9 mouse cellular contexts compared by ENCODE assay signal in genomic region chr4:130171951-130172765, GRCm38 (mm10). TPM values are rescaled to one million over a fixed set of nuclear protein-coding genes. Genes with fewer than 3 reads are reported as not detected.
DNase-seq lines count a peak whose midpoint lies in the region; ATAC-seq and TF ChIP-seq lines count a peak whose summit lies in the region.
"Had no signal": no experiment of that assay in that cellular context is flagged by ENCODE, and none has a peak within 500 bp of the region (broad histone marks: within the 10 kb centered on the region; RNA-seq: fewer than 3 reads in every experiment).

No protein-coding gene starts in this region.

- H3K9ac ChIP-seq in embryonic facial prominence, embryonic 14.5 days (ENCODE audit: low read depth, low read length), result no peak overlapping the region
- peak overlapping the region; percentile 5; the same call in 1 of the 2 replicates for H3K9ac ChIP-seq in intestine, embryonic 14.5 days (ENCODE audit: low read length)
- H3K9ac ChIP-seq in liver, embryonic 14.5 days (replicated peaks), result peak overlapping the region; percentile 14; the same call in 1 of the 2 replicates

- peak overlapping the region; percentile 13; the same call in 1 of the 2 replicates for H3K4me2 ChIP-seq in embryonic facial prominence, embryonic 14.5 days (ENCODE audit: low read depth, low read length)
- peak overlapping the region; percentile 23; the same call in 1 of the 2 replicates for H3K4me2 ChIP-seq in intestine, embryonic 14.5 days (ENCODE audit: low read length)
- H3K4me2 ChIP-seq in liver, embryonic 14.5 days (ENCODE audit: low read depth), result peak overlapping the region; percentile 63

- no peaks in the 10 kb centered on the region for H3K9me3 ChIP-seq in embryonic facial prominence, embryonic 14.5 days (ENCODE audit: control insufficient read depth, low read length)
- no peaks in the 10 kb centered on the region for H3K9me3 ChIP-seq in intestine, embryonic 14.5 days (ENCODE audit: control insufficient read depth, low read length)
- no peaks in the 10 kb centered on the region for H3K9me3 ChIP-seq in liver, embryonic 14.5 days (ENCODE audit: control insufficient read depth, low read length)

- no peak for ATAC-seq in embryonic facial prominence, embryonic 14.5 days (ENCODE audit: low read depth)
- ATAC-seq in intestine, embryonic 14.5 days (replicated peaks; ENCODE audit: low FRiP score, low TSS enrichment, low read depth), result no peak
- ATAC-seq in liver, embryonic 14.5 days (ENCODE audit: insufficient read depth), result no peak
- no peak for ATAC-seq in megakaryocyte-erythroid progenitor cell, adult 5-6 weeks (replicated peaks; ENCODE audit: low FRiP score, low TSS enrichment, poor library complexity, severe bottlenecking)

- peak; percentile 84 to 89 for DNase-seq in adrenal gland, adult (ENCODE audit: inconsistent age in 2 of 2, low spot score in 1 of 2)
- DNase-seq in embryonic facial prominence, embryonic 14.5 days (ENCODE audit: low spot score), result peak; percentile 63
- DNase-seq in intestine, embryonic 14.5 days (ENCODE audit: low spot score), result no peak
- DNase-seq in liver, embryonic 14.5 days (ENCODE audit: low read depth in 3 of 3, low spot score in 3 of 3), result no peak
- DNase-seq in frontal cortex, postnatal 10 days (ENCODE audit: low spot score in 2 of 2), result no peak
- DNase-seq in layer of hippocampus, postnatal 25 days (ENCODE audit: extremely low spot score in 1 of 2, low spot score in 1 of 2), result no peak
- DNase-seq in layer of hippocampus, adult 9-10 months (ENCODE audit: low spot score), result no peak

- no peak for TF ChIP-seq CTCF in liver, embryonic 14.5 days (IDR thresholded peaks at IDR 0.05; ENCODE audit: low read depth)

- TF ChIP-seq EP300 in liver, embryonic 14.5 days (IDR thresholded peaks at IDR 0.05; ENCODE audit: low read depth), result no peak

- 24% methylated on average over 8 of the region's 11 CpGs for WGBS in embryonic facial prominence, embryonic 14.5 days
- WGBS in intestine, embryonic 14.5 days, result 35% methylated on average over 11 of the region's 11 CpGs
- 61% methylated on average over 11 of the region's 11 CpGs for WGBS in liver, embryonic 14.5 days (ENCODE audit: insufficient replicate concordance)

- H3K27ac ChIP-seq in embryonic facial prominence, embryonic 14.5 days (replicated peaks; ENCODE audit: low read depth, low read length), result no peak overlapping the region
- peak overlapping the region; percentile 18; the same call in 1 of the 2 replicates for H3K27ac ChIP-seq in intestine, embryonic 14.5 days (ENCODE audit: low read depth)
- no peak overlapping the region for H3K27ac ChIP-seq in liver, embryonic 14.5 days

- no peaks in the 10 kb centered on the region for H3K36me3 ChIP-seq in embryonic facial prominence, embryonic 14.5 days (ENCODE audit: control insufficient read depth, insufficient read depth, low read length)
- H3K36me3 ChIP-seq in intestine, embryonic 14.5 days (ENCODE audit: control insufficient read depth, insufficient read depth, low read length), result no peaks in the 10 kb centered on the region
- no peaks in the 10 kb centered on the region for H3K36me3 ChIP-seq in liver, embryonic 14.5 days (replicated peaks; ENCODE audit: control insufficient read depth, insufficient read depth, low read depth)

- no peak overlapping the region for H3K4me3 ChIP-seq in embryonic facial prominence, embryonic 14.5 days (ENCODE audit: low read depth, low read length)
- no peak overlapping the region for H3K4me3 ChIP-seq in intestine, embryonic 14.5 days (ENCODE audit: low read depth, low read length)
- peak overlapping the region in 1 of 2 experiments; percentile 60; a peak in 2 of 4 replicates for H3K4me3 ChIP-seq in liver, embryonic 14.5 days (ENCODE audit: insufficient read depth in 1 of 2, low read depth in 2 of 2, low read length in 2 of 2)

- peaks cover 42% of the 10 kb centered on the region for H3K4me1 ChIP-seq in embryonic facial prominence, embryonic 14.5 days (ENCODE audit: control insufficient read depth, insufficient read depth, low read length)
- H3K4me1 ChIP-seq in intestine, embryonic 14.5 days (replicated peaks; ENCODE audit: control insufficient read depth, insufficient read depth, low read length), result peaks cover 56% of the 10 kb centered on the region
- peaks cover 10 to 24% of the 10 kb centered on the region in 2 experiments for H3K4me1 ChIP-seq in liver, embryonic 14.5 days (replicated peaks; ENCODE audit: control insufficient read depth in 2 of 2, insufficient read depth in 2 of 2, low read length in 1 of 2)

- peaks cover 22% of the 10 kb centered on the region for H3K27me3 ChIP-seq in embryonic facial prominence, embryonic 14.5 days (replicated peaks; ENCODE audit: control insufficient read depth, insufficient read depth, low read length)
- H3K27me3 ChIP-seq in intestine, embryonic 14.5 days (replicated peaks; ENCODE audit: control insufficient read depth, insufficient read depth, low read length), result peaks cover 9% of the 10 kb centered on the region; the same call in 1 of the 2 replicates
- peaks cover 10% of the 10 kb centered on the region for H3K27me3 ChIP-seq in liver, embryonic 14.5 days (ENCODE audit: control insufficient read depth, insufficient read depth, low read length)

RNA-seq across cellular contexts. Expression of gene Tinagl1, which starts 2.8 kb away (rescaled TPM):
- polyA plus RNA-seq in embryonic facial prominence, embryonic 14.5 days (2014; fragmentation: Nextera tagmentation; extraction: Ambion mirVana), result 21.8 and 23.9 TPM in 2 replicates
- polyA plus RNA-seq in intestine, embryonic 14.5 days (2014; fragmentation: Nextera tagmentation; extraction: Ambion mirVana), result 27.0 and 39.6 TPM in 2 replicates
- polyA plus RNA-seq in liver, embryonic 14.5 days (2012; rRNA removed), result 24.4 and 27.0 TPM in 2 replicates
- 18.2 and 20.7 TPM in 2 replicates for polyA plus RNA-seq in liver, embryonic 14.5 days (2014; fragmentation: Nextera tagmentation; extraction: Ambion mirVana)
- 2.7 and 15.3 TPM in 2 replicates for total RNA-seq in megakaryocyte-erythroid progenitor cell, adult 5-6 weeks (2014; fragmentation: Nextera tagmentation)
- 1.8 and 2.7 TPM in 2 replicates for total RNA-seq in megakaryocyte-erythroid progenitor cell, adult 5-6 weeks (2017)
- 1 to 10 TPM; 7.5 to 8.7 TPM for total RNA-seq in layer of hippocampus, postnatal 25 days (2021)

RNA-seq across cellular contexts. Expression of gene Hcrtr1, which starts 33.0 kb away (rescaled TPM):
- polyA plus RNA-seq in embryonic facial prominence, embryonic 14.5 days (2014; fragmentation: Nextera tagmentation; extraction: Ambion mirVana), result 0.19 and 0.30 TPM in 2 replicates
- 0.15 TPM in 1 of 2 replicates, not detected in the other for polyA plus RNA-seq in intestine, embryonic 14.5 days (2014; fragmentation: Nextera tagmentation; extraction: Ambion mirVana)
- 0.04 TPM in 1 of 2 replicates, not detected in the other for polyA plus RNA-seq in liver, embryonic 14.5 days (2012; rRNA removed)
- polyA plus RNA-seq in liver, embryonic 14.5 days (2014; fragmentation: Nextera tagmentation; extraction: Ambion mirVana), result not detected in 2 replicates
- total RNA-seq in megakaryocyte-erythroid progenitor cell, adult 5-6 weeks (2014; fragmentation: Nextera tagmentation), result not detected in 2 replicates
- not detected in 2 replicates for total RNA-seq in megakaryocyte-erythroid progenitor cell, adult 5-6 weeks (2017)
- 1 to 10 TPM; 3.2 to 4.5 TPM for total RNA-seq in layer of hippocampus, postnatal 25 days (2021)

RNA-seq across cellular contexts. Expression of gene Gm853, which starts 50.0 kb away (rescaled TPM):
- polyA plus RNA-seq in embryonic facial prominence, embryonic 14.5 days (2014; fragmentation: Nextera tagmentation; extraction: Ambion mirVana), result not detected in 2 replicates
- not detected in 2 replicates for polyA plus RNA-seq in intestine, embryonic 14.5 days (2014; fragmentation: Nextera tagmentation; extraction: Ambion mirVana)
- polyA plus RNA-seq in liver, embryonic 14.5 days (2012; rRNA removed), result 0.01 TPM in 1 of 2 replicates, not detected in the other
- polyA plus RNA-seq in liver, embryonic 14.5 days (2014; fragmentation: Nextera tagmentation; extraction: Ambion mirVana), result not detected in 2 replicates
- total RNA-seq in megakaryocyte-erythroid progenitor cell, adult 5-6 weeks (2014; fragmentation: Nextera tagmentation), result not detected in 2 replicates
- not detected in 2 replicates for total RNA-seq in megakaryocyte-erythroid progenitor cell, adult 5-6 weeks (2017)
- not detected for total RNA-seq in layer of hippocampus, postnatal 25 days (2021)
- polyA plus RNA-seq: large intestine, adult 2 months had no signal

Comparison
In these comparisons a context has a peak if more than half of its experiments do, and no peak if none do; other contexts are left out.
1. DNase-seq: peak in adrenal gland, adult (2 of 2) and embryonic facial prominence, embryonic 14.5 days (single experiment); none in intestine, embryonic 14.5 days (single experiment), liver, embryonic 14.5 days (0 of 3), frontal cortex, postnatal 10 days (0 of 2), layer of hippocampus, postnatal 25 days (0 of 2) and layer of hippocampus, adult 9-10 months (single experiment).
2. H3K4me2 ChIP-seq: peak in every context shown above with its lines; median percentile 63 in liver, embryonic 14.5 days; 23 in intestine, embryonic 14.5 days; 13 in embryonic facial prominence, embryonic 14.5 days.